Mouse (Mus musculus): ENCODE measurements around the gene Pde10a. TPM values are rescaled to one million over a fixed set of nuclear protein-coding genes. Genes with fewer than 3 reads are reported as not detected.

The Pde10a gene
- polyA plus RNA-seq, 1 experiment from 2014 or later: 21.5 TPM

- Histone ChIP-seq H3K27ac (replicated peaks) (no peak overlapping the region), H3K4me2 (replicated peaks) (no peak overlapping the region), H3K4me1 (peaks cover 15% of the 10 kb centered on the region), H3K36me3 (peaks cover 4% of the 10 kb centered on the region; the same call in 1 of the 2 replicates), H3K27me3 (no peaks in the 10 kb centered on the region), H3K9ac (replicated peaks) (no peak overlapping the region), H3K9me3 (no peaks in the 10 kb centered on the region), H3K4me3 (no peak overlapping the region)
- no peak for ATAC-seq (replicated peaks)
- WGBS: 83% methylated on average over 13 of the region's 13 CpGs
Observed at GRCm38 (mm10) chr17:8818675-8819074, 293.5 kb downstream of the Pde10a start.

- Histone ChIP-seq H3K4me1 (peaks cover 15% of the 10 kb centered on the region; the same call in 1 of the 2 replicates), H3K9me3 (no peaks in the 10 kb centered on the region), H3K9ac (replicated peaks) (no peak overlapping the region), H3K27ac (replicated peaks) (no peak overlapping the region), H3K4me3 (no peak overlapping the region), H3K36me3 (no peaks in the 10 kb centered on the region; the same call in 1 of the 2 replicates), H3K27me3 (no peaks in the 10 kb centered on the region), H3K4me2 (replicated peaks) (no peak overlapping the region)
- ATAC-seq (replicated peaks): no peak; the same call in 1 of the 2 replicates
- 71% methylated on average over 7 of the region's 7 CpGs for WGBS
Observed at GRCm38 (mm10) chr17:8823548-8823947, 298.4 kb downstream of the Pde10a start.

DNA sequence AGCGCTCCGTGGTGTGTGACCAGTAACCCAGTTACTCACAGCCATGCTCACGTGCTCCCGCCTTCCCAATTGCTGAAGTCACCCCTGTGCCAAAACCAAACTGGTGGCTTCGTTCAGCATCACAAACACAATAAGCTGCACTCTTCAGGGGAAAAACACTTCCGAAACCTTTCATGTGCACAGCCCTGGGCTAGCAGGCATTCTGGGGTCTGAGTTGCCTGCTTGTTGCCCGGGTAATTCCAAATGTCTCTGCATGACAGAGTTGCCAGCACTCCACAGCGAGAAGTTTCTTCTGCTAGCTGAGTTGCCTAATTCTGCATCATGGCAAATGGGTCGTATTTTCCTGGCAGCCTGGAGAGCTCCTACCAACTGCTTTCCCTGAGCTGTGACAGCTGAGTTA lies 302.0 kb downstream of the Pde10a start:
- H3K4me2 ChIP-seq (replicated peaks): no peak overlapping the region
- ATAC-seq (replicated peaks): no peak
- 66% methylated on average over 9 of the region's 9 CpGs for WGBS
- peaks cover 23% of the 10 kb centered on the region; the same call in 1 of the 2 replicates for H3K4me1 ChIP-seq
- no peaks in the 10 kb centered on the region for H3K27me3 ChIP-seq
- no peaks in the 10 kb centered on the region for H3K36me3 ChIP-seq
- 0 out of 2 replicates have a peak overlapping the region, but pooled peaks have one; percentile 39 for H3K27ac ChIP-seq (replicated peaks)
- no peak overlapping the region for H3K4me3 ChIP-seq
- H3K9ac ChIP-seq (replicated peaks): no peak overlapping the region
- H3K9me3 ChIP-seq: no peaks in the 10 kb centered on the region

DNA sequence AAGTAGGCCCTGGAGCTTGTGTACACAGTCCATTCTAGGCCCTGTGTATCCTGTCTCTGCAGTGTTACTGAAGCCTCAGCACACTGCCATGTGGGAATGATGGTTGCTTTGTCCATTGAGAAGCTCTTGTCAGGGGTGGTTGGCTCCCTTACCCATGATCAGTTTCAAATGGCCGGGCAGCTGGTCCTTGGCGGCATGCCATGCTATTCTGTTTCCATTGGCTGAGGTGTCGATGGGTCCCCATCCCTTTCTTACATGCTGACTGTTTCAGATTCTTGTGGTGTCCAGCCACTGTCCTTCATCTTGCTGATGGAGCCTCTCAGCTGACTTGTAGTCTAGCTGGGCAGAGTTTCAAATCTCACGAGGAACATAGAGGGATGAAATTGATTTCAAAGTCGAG lies 305.8 kb downstream of the Pde10a start:
- Histone ChIP-seq H3K4me1 (peaks cover 20% of the 10 kb centered on the region; the same call in 1 of the 2 replicates), H3K27ac (replicated peaks) (no peak overlapping the region), H3K4me3 (no peak overlapping the region), H3K4me2 (replicated peaks) (no peak overlapping the region), H3K9me3 (no peaks in the 10 kb centered on the region), H3K27me3 (no peaks in the 10 kb centered on the region), H3K36me3 (no peaks in the 10 kb centered on the region), H3K9ac (replicated peaks) (no peak overlapping the region)
- WGBS: 70% methylated on average over 5 of the region's 5 CpGs
- ATAC-seq (replicated peaks): no peak

DNA sequence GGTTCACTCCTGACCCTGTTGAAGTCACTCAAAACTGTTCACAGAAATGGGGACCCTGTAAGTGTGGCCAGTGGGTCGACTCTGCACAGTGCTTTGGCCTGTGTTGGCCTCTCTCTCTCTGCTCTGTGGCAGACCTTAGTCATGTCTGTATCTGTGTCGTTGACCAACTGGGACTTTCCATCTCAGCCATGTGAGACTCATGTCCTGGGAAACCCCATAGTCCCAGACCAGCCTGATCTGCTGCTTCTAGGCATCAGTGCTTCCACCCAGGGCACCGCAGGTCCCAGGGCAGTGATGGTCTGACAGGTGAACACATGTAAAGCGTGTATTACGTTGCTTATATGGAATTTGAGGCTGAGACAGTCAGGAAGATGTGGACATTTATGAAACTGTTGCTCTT lies 311.1 kb downstream of the Pde10a start:
- H3K4me2 ChIP-seq (replicated peaks): no peak overlapping the region
- no peaks in the 10 kb centered on the region for H3K27me3 ChIP-seq
- H3K4me1 ChIP-seq: peaks cover 22% of the 10 kb centered on the region
- no peak for ATAC-seq (replicated peaks)
- H3K4me3 ChIP-seq: no peak overlapping the region
- H3K36me3 ChIP-seq: no peaks in the 10 kb centered on the region
- WGBS: 92% methylated on average over 5 of the region's 5 CpGs
- H3K9ac ChIP-seq (replicated peaks): no peak overlapping the region
- no peaks in the 10 kb centered on the region for H3K9me3 ChIP-seq
- H3K27ac ChIP-seq (replicated peaks): no peak overlapping the region

- peaks cover 42% of the 10 kb centered on the region for H3K4me1 ChIP-seq
- no peaks in the 10 kb centered on the region for H3K9me3 ChIP-seq
- no peak overlapping the region for H3K9ac ChIP-seq (replicated peaks)
- ATAC-seq (replicated peaks): no peak
- H3K36me3 ChIP-seq: no peaks in the 10 kb centered on the region
- no peak overlapping the region for H3K4me3 ChIP-seq
- WGBS: 44% methylated on average over 8 of the region's 8 CpGs
- H3K27ac ChIP-seq (replicated peaks): no peak overlapping the region
- H3K27me3 ChIP-seq: no peaks in the 10 kb centered on the region
- no peak overlapping the region for H3K4me2 ChIP-seq (replicated peaks)
Observed at GRCm38 (mm10) chr17:8838252-8838651, 313.1 kb downstream of the Pde10a start.

DNA sequence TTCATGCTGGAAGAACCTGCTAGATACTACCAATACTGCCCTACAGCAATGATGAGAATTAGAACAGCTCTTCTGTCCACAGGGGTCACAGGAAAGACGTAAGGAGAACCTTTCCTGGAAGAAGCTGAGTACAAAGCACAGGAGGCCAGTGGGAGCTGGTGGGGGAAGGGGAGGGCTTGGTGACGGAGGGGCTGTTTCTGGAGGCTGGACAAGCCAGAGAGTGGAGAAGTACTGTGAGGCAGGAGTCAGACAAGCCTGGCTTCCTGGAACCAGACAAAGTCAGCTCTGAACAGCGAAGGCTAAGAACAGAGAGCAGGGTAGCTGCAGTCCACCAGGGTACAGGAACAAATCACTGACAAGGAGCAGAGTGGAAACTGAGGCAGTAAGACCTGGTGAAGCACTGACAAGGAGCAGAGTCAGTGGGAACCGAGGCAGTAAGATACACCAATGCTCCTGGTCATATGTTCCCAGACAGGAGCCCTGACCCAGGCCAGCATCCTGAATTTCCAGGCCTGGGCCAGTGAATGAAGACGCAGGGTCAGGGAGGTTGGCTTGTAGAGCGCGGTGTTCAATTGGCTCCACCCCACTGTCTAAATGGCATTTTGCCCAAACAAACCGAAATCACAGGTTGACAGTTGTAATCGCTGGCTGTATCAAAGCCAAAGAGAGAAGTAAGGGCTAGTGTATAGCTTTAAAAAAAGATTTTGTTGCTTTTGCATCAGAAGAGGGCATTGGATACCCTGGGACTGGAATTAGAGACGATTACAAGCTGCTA lies 314.3 kb downstream of the Pde10a start:
- WGBS: 58% methylated on average over 10 of the region's 10 CpGs
- H3K9me3 ChIP-seq: no peaks in the 10 kb centered on the region
- H3K9ac ChIP-seq (replicated peaks): no peak overlapping the region
- no peak overlapping the region for H3K4me2 ChIP-seq (replicated peaks)
- no peaks in the 10 kb centered on the region for H3K27me3 ChIP-seq
- H3K4me1 ChIP-seq: peaks cover 48% of the 10 kb centered on the region
- H3K27ac ChIP-seq (replicated peaks): no peak overlapping the region
- H3K36me3 ChIP-seq: no peaks in the 10 kb centered on the region
- ATAC-seq (replicated peaks): no peak
- no peak overlapping the region for H3K4me3 ChIP-seq

DNA sequence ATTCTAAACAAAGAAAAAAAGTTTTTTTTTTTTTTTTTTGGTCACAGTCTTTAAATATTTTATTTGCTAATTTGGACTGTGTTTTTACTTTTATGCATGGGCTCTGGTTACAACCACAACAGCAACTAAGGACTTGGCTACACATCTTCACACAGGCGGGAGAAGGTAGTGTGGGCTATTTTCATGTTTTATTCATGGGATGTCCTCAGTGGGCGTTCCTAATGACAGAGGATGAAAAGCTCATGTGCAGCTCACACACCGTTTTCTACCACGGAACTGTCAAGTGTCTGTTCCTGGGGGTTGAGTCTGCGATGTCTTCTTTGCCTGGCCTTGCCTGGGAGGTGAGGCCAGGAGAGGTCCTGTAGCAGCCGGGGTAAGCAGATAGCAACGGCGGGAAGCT lies 315.9 kb downstream of the Pde10a start:
- 23% methylated on average over 8 of the region's 8 CpGs for WGBS

GRCm38 (mm10) chr17:8841897-8842540 lies 316.8 kb downstream of the Pde10a start:
- Histone ChIP-seq H3K36me3 (no peaks in the 10 kb centered on the region), H3K4me3 (no peak overlapping the region), H3K9ac (replicated peaks) (no peak overlapping the region), H3K4me2 (replicated peaks) (no peak overlapping the region), H3K27me3 (no peaks in the 10 kb centered on the region), H3K9me3 (no peaks in the 10 kb centered on the region), H3K4me1 (peaks cover 43% of the 10 kb centered on the region), H3K27ac (replicated peaks) (no peak overlapping the region)
- 61% methylated on average over 8 of the region's 8 CpGs for WGBS
- ATAC-seq (replicated peaks): no peak

More for the DNA sequence above, 315.9 kb downstream of the Pde10a start:
- ATAC-seq (replicated peaks): no peak
- Histone ChIP-seq H3K4me3 (no peak overlapping the region), H3K9ac (replicated peaks) (no peak overlapping the region), H3K9me3 (no peaks in the 10 kb centered on the region), H3K4me2 (replicated peaks) (no peak overlapping the region), H3K4me1 (peaks cover 48% of the 10 kb centered on the region), H3K27me3 (no peaks in the 10 kb centered on the region), H3K36me3 (no peaks in the 10 kb centered on the region), H3K27ac (replicated peaks) (no peak overlapping the region)

GRCm38 (mm10) chr17:8842662-8843061 lies 317.5 kb downstream of the Pde10a start:
- 39% methylated on average over 4 of the region's 4 CpGs for WGBS
- no peaks in the 10 kb centered on the region for H3K9me3 ChIP-seq
- H3K27ac ChIP-seq (replicated peaks): no peak overlapping the region
- no peak overlapping the region for H3K9ac ChIP-seq (replicated peaks)
- H3K36me3 ChIP-seq: no peaks in the 10 kb centered on the region
- no peak; the same call in 1 of the 2 replicates for ATAC-seq (replicated peaks)
- no peak overlapping the region for H3K4me3 ChIP-seq
- H3K4me1 ChIP-seq: peaks cover 46% of the 10 kb centered on the region
- no peak overlapping the region for H3K4me2 ChIP-seq (replicated peaks)
- H3K27me3 ChIP-seq: no peaks in the 10 kb centered on the region

DNA sequence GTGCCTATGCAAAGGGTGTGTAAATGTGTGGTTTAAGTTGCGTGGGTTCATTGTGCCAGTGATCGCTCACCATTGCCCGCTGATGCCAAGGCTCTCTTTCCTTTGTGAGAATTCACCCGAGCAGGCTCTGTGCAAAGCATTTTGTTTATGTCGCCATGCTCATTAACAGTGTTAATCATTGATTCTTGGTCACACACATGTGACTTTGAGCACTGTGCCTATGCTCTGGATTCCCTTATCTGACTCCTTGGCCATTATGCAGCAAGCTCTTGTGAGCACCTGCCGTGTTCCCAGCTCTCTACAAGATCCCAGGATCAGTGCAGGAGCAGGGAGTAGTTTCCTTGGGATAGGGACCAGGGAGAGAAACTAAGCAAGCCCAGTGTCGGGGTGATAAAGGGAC lies 318.8 kb downstream of the Pde10a start:
- Histone ChIP-seq H3K27me3 (no peaks in the 10 kb centered on the region), H3K36me3 (no peaks in the 10 kb centered on the region), H3K9ac (replicated peaks) (no peak overlapping the region), H3K4me1 (peaks cover 42% of the 10 kb centered on the region), H3K4me3 (no peak overlapping the region), H3K9me3 (no peaks in the 10 kb centered on the region), H3K27ac (replicated peaks) (no peak overlapping the region), H3K4me2 (replicated peaks) (no peak overlapping the region)
- WGBS: 71% methylated on average over 7 of the region's 7 CpGs
- ATAC-seq (replicated peaks): no peak

- 84% methylated on average over 6 of the region's 6 CpGs for WGBS
- no peak overlapping the region for H3K9ac ChIP-seq (replicated peaks)
- no peak overlapping the region for H3K4me2 ChIP-seq (replicated peaks)
Observed at GRCm38 (mm10) chr17:8846506-8846905, 321.3 kb downstream of the Pde10a start.

More at GRCm38 (mm10) chr17:8846506-8846905, 321.3 kb downstream of the Pde10a start:
- no peak overlapping the region for H3K27ac ChIP-seq (replicated peaks)
- no peak for ATAC-seq (replicated peaks)
- H3K27me3 ChIP-seq: no peaks in the 10 kb centered on the region
- H3K4me3 ChIP-seq: no peak overlapping the region
- no peaks in the 10 kb centered on the region for H3K36me3 ChIP-seq
- no peaks in the 10 kb centered on the region for H3K9me3 ChIP-seq
- peaks cover 28% of the 10 kb centered on the region for H3K4me1 ChIP-seq
